Mouse (Mus musculus) cerebellum, adult 2 months (tissue): Measurements from ENCODE around the gene Ubxn2a. TPM values are rescaled to one million over a fixed set of nuclear protein-coding genes. Genes with fewer than 3 reads are reported as not detected.
A peak's percentile ranks its signal among the peaks of the same experiment; 100 is the strongest.
"Not testable (repeated sequence)": the region's sequence is repeated elsewhere in the genome, so short reads cannot be mapped to it uniquely, and the experiment has no call there.

ENCODE experiments used
- DNase-seq, 2 experiments: peaks; one replicate each; pipeline ENCODE4 v3.0.0; 2021
- H3K27ac ChIP-seq: fragments of 200-500 bp; 2 replicates; pipeline ENCODE4 v1.5.1; 2012; ENCODE audit warnings: low read length, control low read depth, inconsistent platforms; ENCODE audit not compliant: insufficient read depth
- H3K27me3 ChIP-seq: fragments of 200-500 bp; 2 replicates; pipeline ENCODE4 v1.6.1; 2012; ENCODE audit warnings: inconsistent platforms, mild to moderate bottlenecking, low read length, moderate library complexity; ENCODE audit not compliant: control insufficient read depth, insufficient read depth
- H3K4me1 ChIP-seq: fragments of 200-500 bp; 2 replicates; pipeline ENCODE4 v1.6.1; 2011; ENCODE audit warnings: low read length; ENCODE audit not compliant: control insufficient read depth, insufficient read depth
- H3K4me3 ChIP-seq: fragments of 200-500 bp; replicated peaks from 2 replicates; pipeline ENCODE3; 2011; ENCODE audit warnings: mild to moderate bottlenecking, low read depth, low read length, control low read depth; ENCODE audit not compliant: insufficient read depth
- CTCF ChIP-seq: fragments of 200-500 bp; IDR thresholded peaks from 2 replicates; pipeline ENCODE4 v1.5.1; 2011; ENCODE audit warnings: low read depth, mild to moderate bottlenecking, control low read depth, low read length, moderate library complexity, borderline replicate concordance; ENCODE audit not compliant: insufficient read depth
- POLR2A ChIP-seq: fragments of 200-500 bp; IDR thresholded peaks from 2 replicates; pipeline ENCODE4 v1.6.1; 2011; ENCODE audit warnings: low read length, control low read depth, borderline replicate concordance; ENCODE audit not compliant: insufficient read depth
- WGBS: fragments of 180-500 bp; shearing (Covaris S2); methylation state at CpG from one replicate; pipeline ENCODE4 v1.1.7; 2018; 5-methylcytosine and 5-hydroxymethylcytosine counted together
- polyA plus RNA-seq: library from polyadenylated mRNA; depleted of rRNA; stranded (reverse); fragments of >200 nt; gene quantifications from 2 replicates; pipeline ENCODE4 v1.2.3, GENCODE M21; 2012

The Ubxn2a gene
- polyA plus RNA-seq, 1 experiment, result 36.6 TPM

- peak; percentile 89 for TF ChIP-seq POLR2A
- TF ChIP-seq CTCF, result peak; percentile 76; the same call in 1 of the 2 replicates
- H3K4me3 ChIP-seq, result peak within 1 kb of the TSS; percentile 59
- peak; percentile 98 for DNase-seq
- H3K27ac ChIP-seq, result peak within 1 kb of the TSS; percentile 93
- under 1% methylated on average over 89 of the region's 89 CpGs for WGBS
- H3K27me3 ChIP-seq, result no peaks in the 10 kb centered on the region
- no peaks in the 10 kb centered on the region; the same call in 1 of the 2 replicates for H3K4me1 ChIP-seq
Measured at GRCm38 (mm10) chr12:4916994-4917804, 9.7 kb upstream of the Ubxn2a start, which contains the start of gene Atad2b. TSS of gene Atad2b (plus strand) at chr12:4917353.

DNA sequence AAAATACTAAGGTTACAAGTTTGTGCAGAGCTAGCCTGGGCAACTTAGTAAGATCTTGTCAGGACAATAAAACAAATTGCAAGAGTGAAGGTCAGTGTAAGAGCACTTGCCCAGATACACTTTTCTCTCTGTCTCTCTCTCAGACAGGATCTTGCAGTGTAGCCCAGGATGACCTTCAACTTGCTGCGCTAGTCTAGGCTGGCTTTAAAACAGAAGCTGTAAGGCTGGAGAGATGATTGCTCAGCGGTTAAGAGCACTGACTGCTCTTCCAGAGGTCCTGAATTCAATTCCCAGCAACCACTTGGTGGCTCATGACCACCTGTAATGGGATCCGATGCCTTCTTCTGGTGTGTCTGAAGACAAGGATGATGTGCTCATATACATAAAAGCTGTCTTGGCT lies 7.4 kb upstream of the Ubxn2a start:
- no peak overlapping the region for H3K27ac ChIP-seq
- TF ChIP-seq POLR2A (no peak), CTCF (no peak)
- H3K4me3 ChIP-seq, result no peak overlapping the region
- H3K4me1 ChIP-seq, result no peaks in the 10 kb centered on the region; the same call in 1 of the 2 replicates
- DNase-seq, result no peak
- 82% methylated on average over 3 of the region's 3 CpGs for WGBS
- no peaks in the 10 kb centered on the region for H3K27me3 ChIP-seq

DNA sequence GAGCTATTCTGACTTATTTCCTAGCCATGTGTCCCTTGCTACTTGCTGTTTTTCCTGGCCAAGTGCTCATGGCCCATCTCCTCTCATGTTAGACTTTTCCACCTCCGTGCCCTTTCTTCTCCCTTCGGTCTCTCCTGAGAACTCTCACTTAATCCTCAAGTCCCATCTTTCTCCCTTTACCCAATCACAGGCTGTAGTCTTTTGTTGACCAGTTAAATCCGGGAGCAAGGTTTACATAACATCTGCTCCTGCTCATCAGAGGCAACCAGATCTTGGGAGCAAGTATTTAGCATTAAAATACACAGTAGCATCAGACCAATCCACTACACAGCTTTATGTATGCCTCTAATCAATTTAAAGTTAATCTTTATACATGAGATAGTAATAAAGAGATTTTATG lies 6.9 kb upstream of the Ubxn2a start:
- H3K4me1 ChIP-seq, result no peaks in the 10 kb centered on the region; the same call in 1 of the 2 replicates
- no peaks in the 10 kb centered on the region for H3K27me3 ChIP-seq
- DNase-seq, result no peak
- no peak overlapping the region for H3K27ac ChIP-seq
- TF ChIP-seq POLR2A, result no peak
- no peak for TF ChIP-seq CTCF
- H3K4me3 ChIP-seq, result no peak overlapping the region
- WGBS, result 44% methylated on average over 3 of the region's 3 CpGs

DNA sequence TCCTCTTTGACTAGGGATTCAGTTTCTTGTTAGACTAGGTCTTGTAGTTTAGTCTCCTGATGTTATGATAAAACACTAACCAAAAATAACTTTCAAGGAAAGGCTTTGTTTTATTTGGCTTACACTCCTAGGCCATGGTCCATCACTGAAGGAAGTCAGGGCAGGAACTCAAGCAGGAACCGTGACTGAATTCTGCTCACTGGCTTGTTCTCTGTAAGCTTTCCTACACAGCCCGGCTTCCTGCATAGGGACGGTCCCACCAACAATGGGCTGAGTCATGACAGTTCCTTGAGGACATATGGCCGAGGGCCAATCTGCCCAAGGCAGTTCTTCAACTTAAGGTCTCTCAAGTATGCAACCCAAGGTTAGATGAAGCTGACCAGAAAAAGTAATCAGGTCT lies 4.2 kb upstream of the Ubxn2a start:
- H3K27ac ChIP-seq, result no peak overlapping the region
- H3K4me1 ChIP-seq, result no peaks in the 10 kb centered on the region
- H3K27me3 ChIP-seq, result no peaks in the 10 kb centered on the region
- DNase-seq, result no peak
- 76% methylated on average over 4 of the region's 4 CpGs for WGBS
- H3K4me3 ChIP-seq, result no peak overlapping the region
- TF ChIP-seq POLR2A (no peak), CTCF (no peak)

- WGBS, result 94% methylated on average over 1 of the region's 1 CpGs
- not testable (repeated sequence) for DNase-seq, H3K4me1 ChIP-seq, H3K27ac ChIP-seq, H3K27me3 ChIP-seq, H3K4me3 ChIP-seq
Measured at GRCm38 (mm10) chr12:4910496-4910895, 3.0 kb upstream of the Ubxn2a start.

DNA sequence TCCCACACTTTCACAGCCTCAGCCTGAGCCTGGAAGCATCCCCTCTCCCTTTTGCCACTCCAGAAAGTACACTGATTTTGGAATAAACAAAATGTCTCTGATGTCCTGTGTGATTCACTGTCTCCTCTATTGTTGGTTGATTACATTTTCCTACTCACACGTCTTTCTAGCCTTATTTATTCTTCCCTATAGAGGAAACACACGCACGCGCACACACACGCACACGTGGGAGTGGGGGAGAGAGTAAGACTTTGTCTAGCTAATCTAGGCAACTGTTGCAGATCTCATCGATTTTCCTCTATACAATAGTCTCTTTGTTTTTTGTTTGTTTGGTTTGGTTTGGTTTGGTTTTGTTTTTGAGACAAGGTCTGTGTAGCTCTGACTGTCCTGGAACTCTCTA lies 886 bp upstream of the Ubxn2a start:
- Histone ChIP-seq H3K27me3 (no peaks in the 10 kb centered on the region), H3K4me3 (peak overlapping the region; percentile 33), H3K27ac (no peak overlapping the region), H3K4me1 (no peaks in the 10 kb centered on the region; the same call in 1 of the 2 replicates)
- no peak for DNase-seq
- TF ChIP-seq POLR2A, result no peak
- no peak for TF ChIP-seq CTCF
- 88% methylated on average over 7 of the region's 7 CpGs for WGBS

- H3K27ac ChIP-seq, result no peak overlapping the region
- no peaks in the 10 kb centered on the region for H3K27me3 ChIP-seq
- TF ChIP-seq CTCF (no peak), POLR2A (no peak)
- no peaks in the 10 kb centered on the region; the same call in 1 of the 2 replicates for H3K4me1 ChIP-seq
- peak overlapping the region; percentile 62 for H3K4me3 ChIP-seq
- DNase-seq, result no peak
- 46% methylated on average over 7 of the region's 7 CpGs for WGBS
Measured at GRCm38 (mm10) chr12:4906476-4906875, 1.0 kb downstream of the Ubxn2a start.

GRCm38 (mm10) chr12:4905946-4906345 lies 1.6 kb downstream of the Ubxn2a start:
- 27% methylated on average over 7 of the region's 7 CpGs for WGBS
- TF ChIP-seq CTCF (no peak), POLR2A (no peak)
- H3K4me3 ChIP-seq, result no peak overlapping the region
- H3K27ac ChIP-seq, result no peak overlapping the region
- peak in 1 of 2 experiments; percentile 27 for DNase-seq
- H3K4me1 ChIP-seq, result no peaks in the 10 kb centered on the region; the same call in 1 of the 2 replicates
- H3K27me3 ChIP-seq, result no peaks in the 10 kb centered on the region
